Mouse (Mus musculus) frontal cortex, postnatal 36 days (tissue): ENCODE data around the gene Ip6k3.
A peak's percentile ranks its signal among the peaks of the same experiment; 100 is the strongest.

ENCODE experiments used
- DNase-seq, 2 experiments: peaks; one replicate each; pipeline ENCODE4 v3.0.0; 2022; ENCODE audit warnings: low spot score in 2 of 2

The Ip6k3 gene

DNA sequence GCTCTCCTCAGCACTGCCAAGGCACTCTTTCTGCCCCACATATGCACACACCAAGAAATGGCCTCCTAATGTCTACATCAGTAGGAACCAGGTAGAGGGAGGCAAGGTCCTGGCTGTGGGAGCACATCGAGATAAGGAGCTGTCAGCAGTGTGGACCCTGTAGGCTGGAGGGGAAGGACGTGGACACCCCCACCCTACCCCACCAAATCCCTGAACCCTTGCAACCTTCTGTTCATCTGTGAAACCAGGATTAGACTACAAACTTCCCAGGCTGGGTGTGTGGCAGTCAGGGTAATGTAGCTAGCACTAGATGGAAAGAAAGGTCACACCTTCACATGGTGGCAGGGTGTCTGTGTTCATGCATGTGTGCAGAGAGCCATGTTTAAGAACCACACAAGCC lies 44.5 kb downstream of the Ip6k3 start:
- no peak for DNase-seq

DNA sequence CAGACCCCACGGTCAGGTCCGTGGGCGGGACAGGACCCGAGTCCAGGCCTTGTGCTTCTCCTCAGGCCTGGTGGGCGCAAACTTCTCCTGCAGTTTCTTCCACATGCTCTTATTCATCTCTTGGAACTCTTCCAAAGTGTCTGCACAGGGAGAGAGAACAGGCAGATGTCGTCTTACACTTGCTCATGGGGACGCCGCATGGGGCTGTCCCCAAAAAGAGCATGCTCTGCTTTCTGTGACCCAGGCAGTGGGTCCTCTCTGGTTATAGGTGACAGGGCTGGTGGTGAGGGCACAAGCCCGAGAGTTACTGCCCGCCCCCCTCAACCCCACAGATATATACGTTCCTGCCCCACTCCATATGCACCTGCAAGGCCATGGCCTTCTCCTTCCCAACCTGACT lies 44.9 kb downstream of the Ip6k3 start:
- no peak for DNase-seq

DNA sequence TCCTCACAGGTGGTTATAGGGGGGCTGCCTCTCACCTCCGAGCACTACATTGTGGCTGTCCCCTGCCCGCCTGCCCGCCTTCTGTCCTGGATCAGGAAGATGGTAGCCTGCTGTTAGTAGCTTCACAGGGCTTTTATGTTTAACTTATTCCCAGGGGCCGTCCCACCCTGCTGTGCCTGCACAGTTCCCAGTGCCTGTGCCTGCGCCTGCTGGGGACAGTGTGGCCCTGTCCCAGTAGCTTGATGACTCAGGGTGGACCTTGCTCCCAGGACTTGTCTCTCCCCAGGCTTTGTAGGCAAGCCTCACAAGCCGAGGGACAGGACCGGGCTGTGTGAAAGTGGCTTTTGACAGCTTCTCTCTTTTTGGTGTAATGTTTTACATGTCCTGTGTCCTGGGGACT lies 45.8 kb downstream of the Ip6k3 start:
- no peak for DNase-seq

DNA sequence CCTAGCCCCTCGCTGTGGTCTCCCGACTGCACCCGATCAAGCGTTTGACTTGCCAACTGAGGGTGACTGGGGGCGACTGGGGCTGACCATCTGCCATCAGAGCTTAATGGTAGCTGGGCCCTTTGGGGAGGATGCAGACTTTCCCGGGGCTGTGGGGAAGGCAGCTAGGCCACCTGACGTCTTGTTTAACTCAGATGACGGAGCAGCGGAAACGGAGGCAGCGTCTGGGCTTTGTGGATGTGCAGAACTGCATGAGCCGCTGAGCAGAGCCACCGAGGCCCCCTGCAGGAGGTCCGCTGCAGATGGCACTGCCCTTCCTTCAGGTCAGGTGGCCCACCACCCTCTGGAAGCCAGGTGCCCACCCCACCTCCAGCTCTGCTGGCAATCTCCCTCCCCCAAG lies 46.3 kb downstream of the Ip6k3 start:
- DNase-seq = no peak

DNA sequence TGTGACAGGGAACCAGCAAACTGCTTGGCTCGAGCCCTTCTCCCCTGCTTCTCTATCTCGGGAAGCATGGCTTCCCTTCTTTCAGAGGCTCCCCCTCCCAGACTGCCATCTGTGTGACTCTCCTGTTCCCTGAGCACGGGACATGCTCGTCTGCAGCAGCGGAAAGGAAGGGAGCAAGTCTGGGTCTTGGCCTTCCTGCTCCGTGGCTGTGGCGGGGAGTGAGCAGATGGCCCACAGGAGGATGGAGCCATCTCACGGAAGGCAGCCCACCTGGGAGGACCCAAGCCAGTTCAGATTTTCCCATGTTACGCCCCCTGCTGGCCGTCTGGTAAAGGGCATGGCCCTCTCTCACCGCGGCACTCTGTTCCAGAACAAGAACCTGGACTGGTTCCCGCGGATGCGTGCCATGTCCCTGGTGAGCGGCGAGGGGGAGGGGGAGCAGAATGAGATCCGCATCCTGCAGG lies 47.0 kb downstream of the Ip6k3 start:
- peak; percentile 68 to 70 for DNase-seq

DNA sequence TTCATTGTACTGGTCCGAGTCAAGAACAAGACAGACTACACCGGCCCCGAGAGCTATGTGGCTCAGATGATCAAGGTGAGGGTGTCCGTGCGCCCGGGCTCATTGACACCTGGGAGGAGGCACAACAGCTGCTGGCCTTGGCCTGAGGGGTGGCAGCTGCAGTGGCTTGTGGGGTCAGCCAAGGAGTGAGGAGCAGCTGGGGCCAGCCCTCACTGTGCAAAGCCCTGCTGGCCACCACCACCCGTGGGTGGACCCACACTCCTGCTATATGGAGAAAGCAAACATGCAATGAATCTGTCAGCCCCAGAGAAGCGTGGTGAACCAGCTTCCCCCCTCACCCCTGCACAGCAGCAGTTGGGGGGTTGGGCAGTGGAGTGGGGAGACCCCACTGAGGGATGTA lies 47.6 kb downstream of the Ip6k3 start:
- DNase-seq = no peak

DNA sequence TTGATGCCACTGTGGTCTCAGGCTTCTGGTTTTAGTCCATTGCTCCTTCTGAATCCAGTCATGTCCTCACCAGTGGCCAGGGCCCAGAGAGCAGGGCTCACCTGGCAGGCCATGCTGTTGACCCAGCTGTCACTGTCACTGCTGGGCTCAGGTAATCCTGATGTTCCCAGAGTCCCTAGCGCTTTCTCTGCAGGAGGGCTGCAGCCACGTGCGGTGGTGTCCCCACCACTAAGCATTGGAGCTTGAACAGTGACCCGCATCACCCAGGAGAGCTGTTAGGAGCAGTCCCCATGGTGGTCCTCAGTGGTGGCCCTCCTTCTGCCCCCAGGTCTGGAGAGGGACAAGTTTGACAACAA lies 48.1 kb downstream of the Ip6k3 start:
- no peak for DNase-seq

DNA sequence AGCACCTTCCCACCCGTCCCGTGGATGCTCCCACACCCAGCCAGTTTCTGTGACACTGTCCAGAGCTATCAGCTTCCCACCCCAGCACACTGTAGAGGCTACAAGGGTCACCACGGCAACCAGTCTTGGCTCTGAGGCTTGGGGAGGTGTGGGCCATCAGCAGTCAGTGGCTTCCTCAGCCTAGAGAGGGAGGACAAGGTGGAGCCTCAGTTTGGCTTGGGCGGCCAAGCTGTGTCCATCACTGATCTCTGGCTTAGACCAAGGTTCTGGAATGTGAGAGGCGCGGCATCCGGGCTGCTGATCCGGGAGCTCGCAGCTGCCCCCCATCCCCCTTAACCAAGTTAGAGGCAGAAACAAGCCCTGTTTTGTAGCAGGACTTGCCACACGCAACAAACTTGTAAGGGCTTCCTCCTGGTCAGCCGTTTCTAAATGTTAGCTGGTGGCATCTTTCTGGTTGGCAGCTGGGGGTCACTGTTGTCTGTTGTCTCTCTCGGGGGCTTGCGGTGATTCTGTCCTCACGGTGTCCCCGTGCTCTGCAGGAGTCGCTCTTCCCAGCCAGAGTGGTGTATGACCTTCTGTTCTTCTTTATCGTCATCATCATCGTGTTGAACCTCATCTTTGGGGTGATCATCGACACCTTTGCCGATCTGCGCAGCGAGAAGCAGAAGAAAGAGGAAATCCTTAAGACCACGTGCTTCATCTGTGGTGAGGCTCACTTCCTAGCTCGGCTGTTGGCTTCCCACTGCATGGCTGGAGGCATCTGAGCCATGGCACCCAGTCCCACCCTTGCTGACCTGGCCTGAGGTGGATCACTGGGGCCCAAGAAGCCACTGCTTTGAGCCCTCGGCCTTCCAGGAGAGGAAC lies 48.7 kb downstream of the Ip6k3 start:
- DNase-seq = no peak

DNA sequence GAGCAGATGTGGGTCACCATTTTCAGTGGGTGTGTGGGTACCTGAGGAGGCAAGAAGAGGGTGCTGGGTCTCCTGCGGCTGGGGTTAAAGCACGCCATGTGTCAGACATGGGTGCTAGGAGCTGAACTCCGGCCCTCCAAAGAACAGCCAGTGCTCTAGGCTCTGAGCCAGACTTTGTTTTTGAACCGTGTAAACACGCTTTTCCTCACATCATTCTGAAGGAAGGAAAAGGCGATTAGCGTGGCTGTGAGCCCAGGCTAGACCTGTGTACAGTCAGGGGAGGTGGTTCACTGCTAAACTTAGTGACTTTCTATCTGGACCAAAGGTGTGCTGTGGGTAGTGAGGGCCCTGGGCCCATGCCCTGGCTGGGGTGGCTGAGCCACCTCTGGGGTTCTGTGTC lies 57.5 kb downstream of the Ip6k3 start:
- DNase-seq = no peak

DNA sequence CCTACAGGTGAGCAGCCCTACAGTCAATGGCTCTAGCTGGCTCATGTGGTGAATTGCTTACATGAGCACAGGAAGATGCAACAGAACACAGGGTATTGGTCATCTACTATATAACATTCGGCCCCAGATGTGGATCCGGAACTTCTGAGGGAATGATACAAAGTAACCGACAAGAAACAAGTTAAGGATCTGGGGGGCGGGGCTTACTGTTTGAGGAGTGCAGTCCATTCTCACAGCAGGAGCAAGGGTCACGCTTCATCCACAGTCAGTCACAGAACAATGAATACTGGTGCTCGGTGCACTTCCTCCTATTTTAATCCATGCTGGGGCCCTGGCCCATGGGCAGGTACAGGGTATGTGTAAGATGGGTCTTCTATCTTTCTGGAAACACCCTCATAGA lies 59.7 kb downstream of the Ip6k3 start:
- DNase-seq = no peak

DNA sequence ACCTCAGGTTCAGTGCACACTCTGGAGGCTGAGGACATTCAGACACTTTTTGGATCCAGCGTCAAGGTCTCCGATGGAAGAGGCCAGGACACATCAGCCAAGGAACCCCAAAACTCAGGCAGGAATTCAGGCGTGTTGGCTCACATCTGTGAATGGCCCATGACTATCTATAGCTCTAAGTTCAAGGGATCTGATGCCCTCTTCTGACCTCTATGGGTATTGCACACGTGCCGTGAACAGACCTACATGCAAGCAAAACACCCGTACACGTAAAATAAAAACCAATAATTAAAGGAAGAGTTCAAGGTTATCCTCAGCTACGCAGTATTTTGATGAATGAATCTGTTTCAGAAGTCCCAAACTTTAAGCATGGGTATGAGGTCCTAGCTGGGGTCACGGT lies 60.9 kb downstream of the Ip6k3 start:
- no peak for DNase-seq

DNA sequence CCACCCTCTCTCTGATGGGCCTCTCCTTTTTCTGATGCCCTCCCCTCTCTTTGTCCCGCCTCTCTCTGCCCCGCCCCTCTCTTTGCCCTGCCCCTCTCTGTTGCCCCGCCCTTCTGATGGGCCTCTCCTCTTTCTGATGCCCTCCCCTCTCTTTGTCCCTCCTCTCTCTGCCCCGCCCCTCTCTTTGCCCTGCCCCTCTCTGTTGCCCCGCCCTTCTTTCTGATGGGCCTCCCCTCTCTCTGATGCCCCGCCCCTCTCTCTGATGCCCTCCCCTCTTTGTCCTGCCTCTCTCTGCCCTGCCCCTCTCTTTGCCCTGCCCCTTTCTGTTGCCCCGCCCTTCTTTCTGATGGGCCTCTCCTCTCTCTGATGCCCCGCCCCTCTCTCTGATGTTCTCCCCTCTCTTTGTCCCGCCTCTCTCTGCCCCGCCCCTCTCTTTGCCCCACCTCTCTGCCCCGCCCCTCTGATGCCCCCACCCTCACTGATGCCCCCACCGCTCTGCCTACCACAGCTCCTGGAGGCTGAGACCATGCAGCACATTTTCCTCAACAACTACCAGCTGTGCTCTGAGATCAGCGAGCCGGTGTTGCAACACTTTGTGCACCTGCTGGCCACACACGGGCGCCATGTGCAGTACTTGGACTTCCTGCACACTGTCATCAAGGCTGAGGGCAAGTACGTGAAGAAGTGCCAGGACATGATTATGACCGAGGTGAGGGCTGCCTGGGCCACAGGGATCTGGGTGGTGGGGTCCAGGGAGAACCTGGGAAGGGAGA lies 61.7 kb downstream of the Ip6k3 start:
- no peak for DNase-seq

DNA sequence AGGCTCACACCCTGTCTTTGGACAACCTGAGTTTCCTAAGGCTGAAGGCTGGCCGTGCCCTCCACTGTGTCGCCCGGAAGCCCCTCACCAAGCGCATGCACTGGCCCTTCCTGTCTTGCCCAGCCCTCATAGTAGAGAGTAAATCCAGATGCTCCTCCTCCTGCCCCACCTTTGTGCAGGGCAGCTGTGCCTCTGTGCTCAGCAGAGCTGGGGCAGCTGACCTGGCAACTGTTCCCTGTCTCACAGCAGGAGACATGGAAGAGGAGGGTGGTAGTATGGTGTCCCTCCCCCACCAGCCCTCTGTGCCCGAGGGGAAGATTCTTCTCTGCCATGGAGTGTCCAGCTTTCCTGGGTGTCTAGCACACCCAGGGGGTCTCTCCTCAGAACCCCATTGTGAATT lies 65.9 kb downstream of the Ip6k3 start:
- DNase-seq = no peak

DNA sequence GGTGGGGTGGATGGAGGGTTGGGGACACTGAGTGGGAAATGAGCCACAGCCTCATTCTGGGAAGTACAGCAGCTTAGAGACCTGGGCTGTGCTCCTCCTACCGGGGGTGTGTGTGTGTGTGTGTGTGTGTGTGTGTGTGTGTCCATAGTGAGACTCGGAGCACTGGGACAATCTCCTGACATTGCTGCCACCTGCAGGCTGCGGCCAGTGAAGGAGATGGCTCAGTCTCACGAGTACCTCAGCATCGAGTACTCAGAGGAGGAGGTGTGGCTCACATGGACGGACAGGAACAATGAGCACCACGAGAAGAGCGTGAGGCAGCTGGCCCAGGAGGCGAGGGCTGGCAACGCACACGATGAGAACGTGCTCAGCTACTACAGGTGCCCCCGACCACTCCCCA lies 71.9 kb downstream of the Ip6k3 start:
- peak; percentile 18 to 44 for DNase-seq
